Mouse (Mus musculus): ENCODE data around the gene Crygc. TPM values are rescaled to one million over a fixed set of nuclear protein-coding genes. Genes with fewer than 3 reads are reported as not detected.
"Not testable (repeated sequence)": the region's sequence is repeated elsewhere in the genome, so short reads cannot be mapped to it uniquely, and the experiment has no call there.

The Crygc gene
- polyA plus RNA-seq, 1 experiment from 2014 or later: not detected

DNA sequence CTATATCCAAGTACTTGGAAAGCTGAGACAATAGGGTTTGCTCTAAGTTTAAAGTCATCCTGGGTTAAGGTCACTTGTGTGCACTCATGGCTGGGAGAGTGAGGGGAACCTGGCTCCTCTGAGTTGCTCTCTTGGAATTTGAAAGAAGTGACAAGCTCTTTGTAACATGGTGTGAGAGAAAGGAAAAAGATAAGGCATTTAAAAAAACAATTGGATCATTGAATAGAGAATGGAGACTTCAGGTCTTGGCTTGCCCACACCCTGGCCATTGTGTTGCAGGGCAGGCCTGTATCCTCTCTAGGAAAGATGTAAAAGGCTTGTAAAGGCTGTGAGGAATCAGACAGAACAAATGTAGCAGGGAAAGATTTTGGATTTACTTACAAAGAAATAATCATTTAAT lies 5.6 kb downstream of the Crygc start:
- H3K27ac ChIP-seq (ENCODE audit: low read depth): no peak overlapping the region
- DNase-seq: no peak
- ATAC-seq: no peak
- no peak overlapping the region for H3K4me3 ChIP-seq (ENCODE audit: low read depth, low read length)
- H3K27me3 ChIP-seq (ENCODE audit: insufficient read depth, low read length): no peaks in the 10 kb centered on the region
- no peaks in the 10 kb centered on the region for H3K36me3 ChIP-seq (replicated peaks; ENCODE audit: insufficient read depth, low read length)
- no peak overlapping the region for H3K4me2 ChIP-seq (ENCODE audit: low read depth, low read length)
- no peak overlapping the region for H3K9ac ChIP-seq (replicated peaks)
- H3K4me1 ChIP-seq (ENCODE audit: insufficient read depth): no peaks in the 10 kb centered on the region
- no peaks in the 10 kb centered on the region for H3K9me3 ChIP-seq (ENCODE audit: low read length)
- no peak for TF ChIP-seq EP300 (IDR thresholded peaks at IDR 0.05; ENCODE audit: low read depth)
- TF ChIP-seq CTCF (IDR thresholded peaks at IDR 0.05; ENCODE audit: low read depth): no peak

DNA sequence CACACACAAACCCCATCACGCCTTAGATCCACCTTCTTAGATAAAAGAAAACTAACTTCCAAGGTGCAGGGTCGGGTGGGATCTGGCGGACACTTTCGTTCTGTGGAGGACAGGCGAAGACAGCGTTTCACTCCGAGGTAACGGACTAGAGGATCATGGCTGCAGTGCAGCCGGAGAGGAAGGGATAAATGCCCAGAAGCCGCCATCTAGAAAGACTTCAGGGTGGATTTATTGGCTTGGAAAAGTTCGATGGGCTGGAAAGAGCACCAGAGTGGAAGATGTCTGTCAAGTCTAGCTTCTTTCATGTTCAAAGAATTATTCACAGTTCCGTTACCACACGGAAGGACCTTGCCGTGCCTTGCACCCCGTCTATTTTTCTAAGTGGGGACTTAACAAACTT lies 9.3 kb downstream of the Crygc start:
- DNase-seq: no peak
- no peak overlapping the region for H3K4me2 ChIP-seq (ENCODE audit: low read depth, low read length)
- no peaks in the 10 kb centered on the region for H3K4me1 ChIP-seq (ENCODE audit: insufficient read depth)
- H3K27ac ChIP-seq (ENCODE audit: low read depth): no peak overlapping the region
- no peak for TF ChIP-seq CTCF (IDR thresholded peaks at IDR 0.05; ENCODE audit: low read depth)
- no peak for TF ChIP-seq EP300 (IDR thresholded peaks at IDR 0.05; ENCODE audit: low read depth)
- ATAC-seq: no peak
- no peak overlapping the region for H3K4me3 ChIP-seq (ENCODE audit: low read depth, low read length)
- no peaks in the 10 kb centered on the region for H3K27me3 ChIP-seq (ENCODE audit: insufficient read depth, low read length)
- H3K9ac ChIP-seq (replicated peaks): no peak overlapping the region
- no peaks in the 10 kb centered on the region for H3K36me3 ChIP-seq (replicated peaks; ENCODE audit: insufficient read depth, low read length)
- H3K9me3 ChIP-seq (ENCODE audit: low read length): no peaks in the 10 kb centered on the region
- 81% methylated on average over 15 of the region's 15 CpGs for WGBS (ENCODE audit: insufficient replicate concordance)

DNA sequence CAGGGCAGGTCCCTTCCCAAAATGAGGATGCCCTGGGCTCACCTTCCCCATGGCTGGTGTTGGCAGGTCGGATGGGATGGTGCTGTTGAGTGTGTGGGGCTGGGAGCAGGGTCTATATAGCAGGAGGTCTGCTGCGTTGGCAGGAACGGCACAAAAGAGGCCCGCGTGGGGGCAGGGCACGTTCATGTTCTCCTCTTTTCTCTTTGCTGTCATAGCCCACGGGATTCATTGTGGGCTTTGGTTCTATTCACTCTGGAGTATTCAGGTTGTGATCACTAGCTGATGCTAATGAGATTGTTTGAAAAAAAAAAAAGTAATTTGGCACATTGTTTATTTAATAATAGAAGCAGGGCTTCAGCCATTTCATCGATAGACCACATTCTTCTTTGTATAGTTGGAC lies 10.1 kb downstream of the Crygc start, which contains the start of gene Crygd:
TSS of gene Crygd (minus strand) at position 101 of the 400 bp plus-strand sequence.
- Histone ChIP-seq H3K4me1 (ENCODE audit: insufficient read depth) (no peaks in the 10 kb centered on the region), H3K36me3 (replicated peaks; ENCODE audit: insufficient read depth, low read length) (no peaks in the 10 kb centered on the region), H3K27me3 (ENCODE audit: insufficient read depth, low read length) (no peaks in the 10 kb centered on the region), H3K4me2 (ENCODE audit: low read depth, low read length) (no peak within 1 kb of the TSS), H3K27ac (ENCODE audit: low read depth) (no peak within 1 kb of the TSS), H3K4me3 (ENCODE audit: low read depth, low read length) (no peak within 1 kb of the TSS), H3K9me3 (ENCODE audit: low read length) (no peaks in the 10 kb centered on the region), H3K9ac (replicated peaks) (no peak within 1 kb of the TSS)
- no peak for DNase-seq
- WGBS (ENCODE audit: insufficient replicate concordance): 74% methylated on average over 8 of the region's 8 CpGs
- no peak for TF ChIP-seq EP300 (IDR thresholded peaks at IDR 0.05; ENCODE audit: low read depth)
- TF ChIP-seq CTCF (IDR thresholded peaks at IDR 0.05; ENCODE audit: low read depth): no peak
- ATAC-seq: no peak

DNA sequence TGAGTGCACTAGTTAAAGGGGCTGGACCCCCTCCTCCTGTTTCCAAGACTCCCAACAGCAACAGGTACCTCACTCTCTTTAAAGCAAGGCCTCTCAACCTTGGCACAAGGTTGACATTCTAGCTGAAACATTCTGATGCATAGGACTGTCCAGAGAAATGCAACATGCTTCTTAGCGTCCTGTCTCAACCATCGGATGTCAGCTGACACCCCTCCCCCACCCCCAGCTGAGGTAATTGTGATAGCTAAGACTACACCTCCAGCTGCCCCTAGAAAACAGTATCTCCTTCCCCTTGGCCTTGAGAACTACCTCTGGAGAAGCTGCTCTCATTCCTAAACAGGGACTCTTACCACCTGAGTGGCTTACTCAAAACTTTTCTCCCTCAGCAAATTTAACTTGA lies 21.3 kb downstream of the Crygc start:
- H3K36me3 ChIP-seq (replicated peaks; ENCODE audit: insufficient read depth, low read length): no peaks in the 10 kb centered on the region
- H3K27me3 ChIP-seq (ENCODE audit: insufficient read depth, low read length): no peaks in the 10 kb centered on the region
- H3K4me2 ChIP-seq (ENCODE audit: low read depth, low read length): no peak overlapping the region
- no peaks in the 10 kb centered on the region for H3K4me1 ChIP-seq (ENCODE audit: insufficient read depth)
- no peak for DNase-seq
- 39% methylated on average over 2 of the region's 2 CpGs for WGBS (ENCODE audit: insufficient replicate concordance)
- no peak for TF ChIP-seq CTCF (IDR thresholded peaks at IDR 0.05; ENCODE audit: low read depth)
- TF ChIP-seq EP300 (IDR thresholded peaks at IDR 0.05; ENCODE audit: low read depth): no peak
- H3K4me3 ChIP-seq (ENCODE audit: low read depth, low read length): no peak overlapping the region
- H3K9ac ChIP-seq (replicated peaks): no peak overlapping the region
- H3K9me3 ChIP-seq (ENCODE audit: low read length): no peaks in the 10 kb centered on the region
- no peak for ATAC-seq
- H3K27ac ChIP-seq (ENCODE audit: low read depth): no peak overlapping the region

DNA sequence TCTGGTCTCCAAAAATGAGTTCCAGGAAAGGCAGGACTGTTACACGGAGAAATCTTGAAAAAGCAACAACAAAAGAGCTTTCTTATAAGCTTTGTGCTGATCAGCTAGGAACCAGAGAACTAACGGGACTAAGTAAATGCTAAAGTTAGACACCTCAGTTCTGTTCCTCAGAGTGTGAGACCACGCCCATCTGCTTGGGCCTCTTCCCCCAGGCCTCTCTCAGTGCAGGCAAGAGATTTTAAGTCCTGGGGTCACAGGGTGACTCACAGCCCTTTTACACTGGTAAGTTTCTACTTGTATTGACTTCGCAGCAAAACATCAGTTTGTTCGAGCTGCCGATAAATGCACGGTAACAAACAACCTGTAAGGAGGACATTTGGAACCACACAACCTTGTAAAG lies 21.8 kb downstream of the Crygc start:
- no peak overlapping the region for H3K4me2 ChIP-seq (ENCODE audit: low read depth, low read length)
- H3K27me3 ChIP-seq (ENCODE audit: insufficient read depth, low read length): no peaks in the 10 kb centered on the region
- H3K4me3 ChIP-seq (ENCODE audit: low read depth, low read length): no peak overlapping the region
- ATAC-seq (no peak), DNase-seq (no peak)
- H3K4me1 ChIP-seq (ENCODE audit: insufficient read depth): no peaks in the 10 kb centered on the region
- no peak overlapping the region for H3K9ac ChIP-seq (replicated peaks)
- no peak for TF ChIP-seq CTCF (IDR thresholded peaks at IDR 0.05; ENCODE audit: low read depth)
- TF ChIP-seq EP300 (IDR thresholded peaks at IDR 0.05; ENCODE audit: low read depth): no peak
- H3K36me3 ChIP-seq (replicated peaks; ENCODE audit: insufficient read depth, low read length): no peaks in the 10 kb centered on the region
- H3K9me3 ChIP-seq (ENCODE audit: low read length): no peaks in the 10 kb centered on the region
- no peak overlapping the region for H3K27ac ChIP-seq (ENCODE audit: low read depth)
- WGBS (ENCODE audit: insufficient replicate concordance): 75% methylated on average over 7 of the region's 7 CpGs

DNA sequence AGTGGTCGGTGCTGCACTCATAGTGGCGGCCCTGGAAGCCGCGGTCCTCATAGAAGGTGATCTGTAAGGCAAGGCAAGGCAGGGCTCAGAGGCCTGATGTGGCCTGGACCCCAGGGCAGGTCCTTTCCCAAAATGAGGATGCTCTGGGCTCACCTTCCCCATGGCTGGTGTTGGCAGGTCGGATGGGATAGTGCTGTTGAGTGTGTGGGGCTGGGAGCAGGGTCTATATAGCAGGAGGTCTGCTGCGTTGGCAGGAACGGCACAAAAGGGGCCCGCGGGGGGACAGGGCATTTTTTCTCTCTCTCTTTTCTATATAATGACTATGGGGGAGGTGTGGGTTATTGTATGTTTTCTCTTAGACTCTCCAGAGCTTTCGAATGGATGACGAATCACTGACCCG lies 22.5 kb downstream of the Crygc start, which contains the start of gene Cryge:
TSS of gene Cryge (minus strand) at position 198 of the 400 bp plus-strand sequence.
- not testable (repeated sequence) for DNase-seq; H3K4me1 ChIP-seq (ENCODE audit: insufficient read depth); H3K27ac ChIP-seq (ENCODE audit: low read depth); H3K4me3 ChIP-seq (ENCODE audit: low read depth, low read length); H3K9ac ChIP-seq (replicated peaks); H3K27me3 ChIP-seq (ENCODE audit: insufficient read depth, low read length); H3K4me2 ChIP-seq (ENCODE audit: low read depth, low read length); H3K9me3 ChIP-seq (ENCODE audit: low read length); H3K36me3 ChIP-seq (replicated peaks; ENCODE audit: insufficient read depth, low read length); ATAC-seq
- WGBS (ENCODE audit: insufficient replicate concordance): 76% methylated on average over 8 of the region's 12 CpGs

DNA sequence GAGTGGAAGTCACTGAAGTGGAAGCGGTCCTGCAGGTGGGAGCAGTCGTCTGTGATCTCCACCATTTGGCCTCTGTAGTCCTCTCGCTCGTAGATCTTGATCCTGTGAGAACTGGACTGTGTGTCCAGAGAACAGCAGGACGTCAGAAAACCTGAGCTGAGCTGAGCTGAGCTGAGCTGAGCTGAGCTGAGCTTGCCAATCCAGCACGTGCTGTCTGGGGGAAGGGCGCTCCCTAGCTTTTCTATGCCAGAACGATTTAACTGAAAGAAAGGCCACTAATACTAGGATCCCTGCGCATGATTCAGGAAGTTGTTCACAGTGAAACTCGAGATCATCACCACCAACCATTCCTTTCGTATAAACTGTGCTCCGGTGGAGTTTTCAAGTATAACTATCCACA lies 24.7 kb downstream of the Crygc start:
- H3K4me1 ChIP-seq (ENCODE audit: insufficient read depth): no peaks in the 10 kb centered on the region
- ATAC-seq (no peak), DNase-seq (no peak)
- H3K9ac ChIP-seq (replicated peaks): no peak overlapping the region
- no peak for TF ChIP-seq CTCF (IDR thresholded peaks at IDR 0.05; ENCODE audit: low read depth)
- no peak for TF ChIP-seq EP300 (IDR thresholded peaks at IDR 0.05; ENCODE audit: low read depth)
- H3K9me3 ChIP-seq (ENCODE audit: low read length): no peaks in the 10 kb centered on the region
- no peak overlapping the region for H3K27ac ChIP-seq (ENCODE audit: low read depth)
- 59% methylated on average over 12 of the region's 12 CpGs for WGBS (ENCODE audit: insufficient replicate concordance)
- H3K4me2 ChIP-seq (ENCODE audit: low read depth, low read length): no peak overlapping the region
- no peak overlapping the region for H3K4me3 ChIP-seq (ENCODE audit: low read depth, low read length)
- no peaks in the 10 kb centered on the region for H3K36me3 ChIP-seq (replicated peaks; ENCODE audit: insufficient read depth, low read length)
- H3K27me3 ChIP-seq (ENCODE audit: insufficient read depth, low read length): no peaks in the 10 kb centered on the region

Data from liver, postnatal 0 days (tissue).